Mouse (Mus musculus) midbrain, embryonic 13.5 days (tissue): ENCODE data around the gene Chst15. TPM values are rescaled to one million over a fixed set of nuclear protein-coding genes. Genes with fewer than 3 reads are reported as not detected.

Experiments used
- ATAC-seq: fragments of 200-750 bp; cut with Nextera tagmentation; 2 replicates; pipeline ENCODE4 v1.8.0; 2017; ENCODE audit warnings: mild to moderate bottlenecking, moderate TSS enrichment, moderate library complexity
- H3K27ac ChIP-seq: fragments of 300-500 bp; sonication (generic); 2 replicates; pipeline ENCODE4 v1.5.1; 2015; ENCODE audit warnings: inconsistent platforms, mild to moderate bottlenecking, moderate library complexity
- H3K27me3 ChIP-seq: fragments of 300-500 bp; sonication (generic); 2 replicates; pipeline ENCODE4 v1.6.1; 2015; ENCODE audit warnings: mild to moderate bottlenecking, inconsistent platforms
- H3K36me3 ChIP-seq: fragments of 300-500 bp; sonication (generic); 2 replicates; pipeline ENCODE4 v1.6.1; 2015; ENCODE audit warnings: mild to moderate bottlenecking, inconsistent platforms
- H3K4me1 ChIP-seq: fragments of 300-500 bp; sonication (generic); replicated peaks from 2 replicates; pipeline ENCODE4 v1.6.1; 2015; ENCODE audit warnings: inconsistent platforms
- H3K4me2 ChIP-seq: fragments of 300-500 bp; sonication (generic); replicated peaks from 2 replicates; pipeline ENCODE4 v1.6.1; 2015; ENCODE audit warnings: moderate library complexity, mild to moderate bottlenecking, inconsistent platforms
- H3K4me3 ChIP-seq: fragments of 300-500 bp; sonication (generic); replicated peaks from 2 replicates; pipeline ENCODE4 v1.5.1; 2015; ENCODE audit warnings: mild to moderate bottlenecking, inconsistent platforms
- H3K9ac ChIP-seq: fragments of 300-500 bp; sonication (generic); replicated peaks from 2 replicates; pipeline ENCODE4 v1.6.1; 2015; ENCODE audit warnings: mild to moderate bottlenecking, inconsistent platforms
- H3K9me3 ChIP-seq: fragments of 300-500 bp; sonication (generic); 2 replicates; pipeline ENCODE4 v1.6.1; 2016; ENCODE audit warnings: mild to moderate bottlenecking, inconsistent platforms
- WGBS: fragments of 180-500 bp; shearing (Covaris S2); methylation state at CpG from one replicate; pipeline ENCODE4 v1.1.7; 2015; 5-methylcytosine and 5-hydroxymethylcytosine counted together
- polyA plus RNA-seq: library from polyadenylated mRNA; unstranded; fragments of >200 nt; fragmentation: Nextera tagmentation; extraction: Ambion mirVana; gene quantifications from 2 replicates; pipeline ENCODE4 v1.2.1, GENCODE M21; 2015

The Chst15 gene
- polyA plus RNA-seq, 1 experiment from 2014 or later: 18.6 TPM

- H3K9ac ChIP-seq: no peak overlapping the region
- 96% methylated on average over 8 of the region's 8 CpGs for WGBS
- no peak for ATAC-seq
- no peaks in the 10 kb centered on the region for H3K9me3 ChIP-seq
- H3K27me3 ChIP-seq: no peaks in the 10 kb centered on the region
- no peak overlapping the region for H3K4me2 ChIP-seq
- H3K27ac ChIP-seq: no peak overlapping the region
- no peak overlapping the region for H3K4me3 ChIP-seq
- H3K4me1 ChIP-seq: peaks cover 36% of the 10 kb centered on the region
- no peaks in the 10 kb centered on the region for H3K36me3 ChIP-seq
These were observed 10.2 kb downstream of the Chst15 start for GRCm38 (mm10) chr7:132306671-132307412.

- no peak for ATAC-seq
- Histone ChIP-seq H3K9ac (no peak overlapping the region), H3K9me3 (no peaks in the 10 kb centered on the region), H3K27ac (no peak overlapping the region), H3K4me3 (no peak overlapping the region), H3K27me3 (no peaks in the 10 kb centered on the region), H3K4me2 (no peak overlapping the region), H3K4me1 (peaks cover 29% of the 10 kb centered on the region), H3K36me3 (no peaks in the 10 kb centered on the region)
- WGBS: 90% methylated on average over 5 of the region's 5 CpGs
These were observed 11.3 kb downstream of the Chst15 start for GRCm38 (mm10) chr7:132305492-132306375.

- peaks cover 23% of the 10 kb centered on the region for H3K4me1 ChIP-seq
- no peak for ATAC-seq
- 80% methylated on average over 8 of the region's 8 CpGs for WGBS
- no peak overlapping the region for H3K4me2 ChIP-seq
- no peak overlapping the region for H3K27ac ChIP-seq
- H3K36me3 ChIP-seq: no peaks in the 10 kb centered on the region
- H3K4me3 ChIP-seq: no peak overlapping the region
- no peak overlapping the region for H3K9ac ChIP-seq
- no peaks in the 10 kb centered on the region for H3K9me3 ChIP-seq
- H3K27me3 ChIP-seq: no peaks in the 10 kb centered on the region
These were observed 12.5 kb downstream of the Chst15 start for GRCm38 (mm10) chr7:132304424-132305085.

GRCm38 (mm10) chr7:132303988-132304387 is 13.0 kb downstream of the Chst15 start:
- Histone ChIP-seq H3K9ac (no peak overlapping the region), H3K36me3 (no peaks in the 10 kb centered on the region), H3K27ac (no peak overlapping the region), H3K4me2 (no peak overlapping the region), H3K27me3 (no peaks in the 10 kb centered on the region), H3K4me1 (peaks cover 23% of the 10 kb centered on the region), H3K9me3 (no peaks in the 10 kb centered on the region), H3K4me3 (no peak overlapping the region)
- 88% methylated on average over 7 of the region's 7 CpGs for WGBS
- no peak for ATAC-seq

GRCm38 (mm10) chr7:132302508-132303241 is 14.4 kb downstream of the Chst15 start:
- no peak overlapping the region for H3K4me3 ChIP-seq
- no peak for ATAC-seq
- no peaks in the 10 kb centered on the region for H3K9me3 ChIP-seq
- H3K9ac ChIP-seq: no peak overlapping the region
- H3K4me2 ChIP-seq: no peak overlapping the region
- no peaks in the 10 kb centered on the region for H3K36me3 ChIP-seq
- H3K4me1 ChIP-seq: peaks cover 23% of the 10 kb centered on the region
- no peak overlapping the region for H3K27ac ChIP-seq
- no peaks in the 10 kb centered on the region for H3K27me3 ChIP-seq
- 87% methylated on average over 8 of the region's 8 CpGs for WGBS

GRCm38 (mm10) chr7:132299661-132300210 is 17.3 kb downstream of the Chst15 start:
- 87% methylated on average over 5 of the region's 5 CpGs for WGBS
- no peak overlapping the region for H3K4me3 ChIP-seq

GRCm38 (mm10) chr7:132298412-132298990 is 18.5 kb downstream of the Chst15 start:
- no peak overlapping the region for H3K4me3 ChIP-seq
- ATAC-seq: no peak
- H3K9ac ChIP-seq: no peak overlapping the region
- no peak overlapping the region for H3K4me2 ChIP-seq
- 88% methylated on average over 7 of the region's 7 CpGs for WGBS
- no peak overlapping the region for H3K27ac ChIP-seq
- no peaks in the 10 kb centered on the region for H3K36me3 ChIP-seq
- H3K4me1 ChIP-seq: peaks cover 11% of the 10 kb centered on the region
- H3K27me3 ChIP-seq: no peaks in the 10 kb centered on the region
- no peaks in the 10 kb centered on the region for H3K9me3 ChIP-seq

More at GRCm38 (mm10) chr7:132299661-132300210, 17.3 kb downstream of the Chst15 start:
- no peak overlapping the region for H3K9ac ChIP-seq
- H3K27me3 ChIP-seq: no peaks in the 10 kb centered on the region
- H3K36me3 ChIP-seq: no peaks in the 10 kb centered on the region
- no peaks in the 10 kb centered on the region for H3K9me3 ChIP-seq
- ATAC-seq: no peak
- no peak overlapping the region for H3K27ac ChIP-seq
- peaks cover 16% of the 10 kb centered on the region for H3K4me1 ChIP-seq
- H3K4me2 ChIP-seq: no peak overlapping the region

GRCm38 (mm10) chr7:132296661-132297443 is 20.2 kb downstream of the Chst15 start:
- H3K36me3 ChIP-seq: no peaks in the 10 kb centered on the region
- H3K9ac ChIP-seq: no peak overlapping the region
- no peak overlapping the region for H3K27ac ChIP-seq
- no peak overlapping the region for H3K4me2 ChIP-seq
- H3K9me3 ChIP-seq: no peaks in the 10 kb centered on the region
- H3K27me3 ChIP-seq: no peaks in the 10 kb centered on the region
- no peak for ATAC-seq
- H3K4me1 ChIP-seq: 0 out of 2 replicates have a peak, but pooled peaks cover 5% of the 10 kb centered on the region
- 87% methylated on average over 4 of the region's 4 CpGs for WGBS
- H3K4me3 ChIP-seq: no peak overlapping the region

- WGBS: 74% methylated on average over 3 of the region's 3 CpGs
- no peak for ATAC-seq
These were observed 20.9 kb downstream of the Chst15 start for GRCm38 (mm10) chr7:132296132-132296531.

GRCm38 (mm10) chr7:132287340-132287664 is 29.7 kb downstream of the Chst15 start:
- Histone ChIP-seq H3K4me3 (no peak overlapping the region), H3K4me2 (no peak overlapping the region), H3K27me3 (no peaks in the 10 kb centered on the region), H3K9ac (0 out of 2 replicates have a peak overlapping the region, but pooled peaks have one; percentile 1), H3K36me3 (no peaks in the 10 kb centered on the region), H3K27ac (0 out of 2 replicates have a peak overlapping the region, but pooled peaks have one; percentile 7), H3K9me3 (no peaks in the 10 kb centered on the region), H3K4me1 (peaks cover 60% of the 10 kb centered on the region)
- 41% methylated on average over 3 of the region's 3 CpGs for WGBS
- no peak for ATAC-seq

More at GRCm38 (mm10) chr7:132296132-132296531, 20.9 kb downstream of the Chst15 start:
- no peak overlapping the region for H3K4me3 ChIP-seq
- no peak overlapping the region for H3K9ac ChIP-seq
- H3K4me1 ChIP-seq: 0 out of 2 replicates have a peak, but pooled peaks cover 5% of the 10 kb centered on the region
- H3K36me3 ChIP-seq: no peaks in the 10 kb centered on the region
- no peak overlapping the region for H3K4me2 ChIP-seq
- H3K27me3 ChIP-seq: no peaks in the 10 kb centered on the region
- H3K9me3 ChIP-seq: no peaks in the 10 kb centered on the region
- no peak overlapping the region for H3K27ac ChIP-seq
